Mouse (Mus musculus): ENCODE results near the gene Maml3. TPM values are rescaled to one million over a fixed set of nuclear protein-coding genes. Genes with fewer than 3 reads are reported as not detected.

The Maml3 gene
- total RNA-seq, 2 experiments from 2014 or later: 7.0 to 9.0 TPM

- no peak for DNase-seq (ENCODE audit: low spot score in 2 of 2)
These were observed 429.9 kb downstream of the Maml3 start for GRCm38 (mm10) chr3:51674963-51675362.

- peak; percentile 19 to 56 for DNase-seq (ENCODE audit: low spot score in 2 of 2)
These were observed 431.3 kb downstream of the Maml3 start for GRCm38 (mm10) chr3:51673408-51674086.

- DNase-seq (ENCODE audit: low spot score in 2 of 2): no peak
These were observed 432.2 kb downstream of the Maml3 start for GRCm38 (mm10) chr3:51672631-51673030.

GRCm38 (mm10) chr3:51671071-51671469 lies 433.8 kb downstream of the Maml3 start:
- DNase-seq (ENCODE audit: low spot score in 2 of 2): no peak

- no peak for DNase-seq (ENCODE audit: low spot score in 2 of 2)
These were observed 434.3 kb downstream of the Maml3 start for GRCm38 (mm10) chr3:51670414-51671070.

- DNase-seq (ENCODE audit: low spot score in 2 of 2): no peak
These were observed 436.3 kb downstream of the Maml3 start for GRCm38 (mm10) chr3:51668607-51669006.

GRCm38 (mm10) chr3:51662557-51662956 lies 442.3 kb downstream of the Maml3 start:
- DNase-seq (ENCODE audit: low spot score in 2 of 2): no peak

GRCm38 (mm10) chr3:51661880-51662550 lies 442.9 kb downstream of the Maml3 start:
- no peak for DNase-seq (ENCODE audit: low spot score in 2 of 2)

- no peak for DNase-seq (ENCODE audit: low spot score in 2 of 2)
These were observed 443.5 kb downstream of the Maml3 start for GRCm38 (mm10) chr3:51661376-51661775.

GRCm38 (mm10) chr3:51660821-51661276 lies 444.0 kb downstream of the Maml3 start:
- no peak for DNase-seq (ENCODE audit: low spot score in 2 of 2)

- no peak for DNase-seq (ENCODE audit: low spot score in 2 of 2)
These were observed 444.8 kb downstream of the Maml3 start, which contains the start of gene Mgst2 for GRCm38 (mm10) chr3:51660060-51660459. Gene Mgst2, plus strand, starts transcription at chr3:51660360.

GRCm38 (mm10) chr3:51659415-51659814 lies 445.5 kb downstream of the Maml3 start:
- no peak for DNase-seq (ENCODE audit: low spot score in 2 of 2)

GRCm38 (mm10) chr3:51654303-51655055 lies 450.4 kb downstream of the Maml3 start:
- no peak for DNase-seq (ENCODE audit: low spot score in 2 of 2)

GRCm38 (mm10) chr3:51652701-51653100 lies 452.2 kb downstream of the Maml3 start:
- no peak for DNase-seq (ENCODE audit: low spot score in 2 of 2)

GRCm38 (mm10) chr3:51652292-51652691 lies 452.6 kb downstream of the Maml3 start:
- DNase-seq (ENCODE audit: low spot score in 2 of 2): peak; percentile 84 to 88

GRCm38 (mm10) chr3:51651149-51651548 lies 453.7 kb downstream of the Maml3 start:
- DNase-seq (ENCODE audit: low spot score in 2 of 2): no peak

GRCm38 (mm10) chr3:51649986-51650385 lies 454.9 kb downstream of the Maml3 start:
- DNase-seq (ENCODE audit: low spot score in 2 of 2): no peak

- no peak for DNase-seq (ENCODE audit: low spot score in 2 of 2)
These were observed 455.4 kb downstream of the Maml3 start for GRCm38 (mm10) chr3:51649426-51649825.

- peak; percentile 78 to 83 for DNase-seq (ENCODE audit: low spot score in 2 of 2)
These were observed 456.7 kb downstream of the Maml3 start for GRCm38 (mm10) chr3:51648037-51648664.

GRCm38 (mm10) chr3:51647356-51647755 lies 457.5 kb downstream of the Maml3 start:
- DNase-seq (ENCODE audit: low spot score in 2 of 2): no peak

GRCm38 (mm10) chr3:51646301-51646700 lies 458.6 kb downstream of the Maml3 start:
- DNase-seq (ENCODE audit: low spot score in 2 of 2): no peak
